Mouse (Mus musculus) small intestine, adult 2 months (tissue): Measurements from ENCODE around the gene Gm13199.

Experiments
- CTCF ChIP-seq: fragments of 200-500 bp; IDR thresholded peaks from 2 replicates; pipeline ENCODE4 v1.5.1; 2012; ENCODE audit warnings: low read depth, mild to moderate bottlenecking, control low read depth, inconsistent platforms, low read length, moderate library complexity, mixed read lengths; ENCODE audit not compliant: insufficient replicate concordance, insufficient read length; ENCODE audit errors: extremely low read depth
- POLR2A ChIP-seq: fragments of 200-500 bp; IDR thresholded peaks from 2 replicates; pipeline ENCODE4 v1.6.1; 2012; ENCODE audit warnings: low read depth, mild to moderate bottlenecking, control low read depth, inconsistent platforms, low read length, moderate library complexity

GRCm38 (mm10) chr2:5869746-5870145 is 7.0 kb upstream of the Gm13199 start:
- no peak for TF ChIP-seq CTCF
- no peak for TF ChIP-seq POLR2A
